Mouse (Mus musculus) fat pad, adult 2 months (tissue): ENCODE results near the gene Prickle2.
A peak's percentile ranks its signal among the peaks of the same experiment; 100 is the strongest.

ENCODE experiments used
- DNase-seq: peaks from one replicate; pipeline ENCODE4 v3.0.0-alpha.2; 2011; ENCODE audit warnings: low read depth, low spot score; ENCODE audit errors: extremely low read depth

Gene Prickle2

DNA sequence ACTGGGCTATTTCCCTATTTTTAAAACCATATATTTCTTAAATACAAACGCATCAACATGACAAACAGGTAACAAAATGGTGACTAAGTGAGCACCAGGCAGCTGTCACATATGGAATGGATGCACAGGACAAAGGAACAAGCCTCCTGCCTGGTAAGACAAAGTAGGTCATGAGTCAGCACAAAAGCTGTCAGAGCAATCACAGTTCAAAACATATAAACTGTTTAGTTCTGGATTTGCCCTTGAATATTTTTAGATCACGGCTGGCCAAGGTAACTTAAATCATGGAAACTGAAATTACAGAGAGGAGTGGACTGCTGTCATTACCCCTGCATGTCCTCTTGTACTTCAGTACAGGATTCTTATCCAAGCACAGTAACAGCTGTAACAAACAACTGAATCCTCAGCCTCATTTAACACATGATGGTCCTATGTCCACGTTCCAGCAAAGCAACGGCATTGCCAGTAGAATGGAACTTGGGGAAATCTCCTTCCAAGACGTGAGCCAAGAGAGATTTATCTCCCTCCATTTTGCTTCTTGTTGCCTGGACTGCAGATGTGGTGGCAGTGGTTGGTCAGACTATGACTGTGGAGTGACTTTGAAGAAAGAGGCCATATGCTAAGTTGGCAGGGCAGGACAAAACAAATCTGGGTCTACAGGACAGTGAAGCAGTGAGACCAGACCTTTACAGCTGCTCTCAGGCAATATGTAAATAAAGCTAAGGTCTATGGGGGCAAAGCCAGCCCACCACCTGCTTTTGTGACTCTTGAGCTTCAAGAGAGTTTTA lies 185.7 kb downstream of the Prickle2 start:
- DNase-seq, result no peak

DNA sequence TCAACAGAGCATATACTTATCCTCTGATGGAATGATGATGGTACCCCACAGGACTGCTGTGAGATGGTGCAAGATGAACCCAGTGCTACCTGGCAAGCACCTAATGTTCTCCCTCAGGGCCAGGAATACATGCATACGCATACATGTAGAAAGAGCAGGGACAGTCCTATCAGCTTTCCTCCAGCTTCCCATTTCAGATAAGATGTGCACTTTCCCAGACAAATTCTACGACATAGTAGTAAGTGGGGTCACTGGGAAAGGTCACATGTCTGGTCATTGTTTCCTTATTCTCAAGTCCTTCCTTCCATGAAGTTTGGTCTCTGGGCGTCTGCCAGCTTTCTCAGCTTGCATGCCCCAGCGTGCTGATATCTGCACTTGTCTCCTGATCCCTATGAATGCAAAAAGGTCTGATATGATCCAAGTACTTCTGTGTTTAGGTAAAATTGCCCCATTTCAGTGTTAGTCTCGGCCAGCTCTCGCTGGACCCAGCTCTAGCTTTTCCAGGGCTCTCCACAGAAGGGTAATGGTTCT lies 187.5 kb downstream of the Prickle2 start:
- peak; percentile 31 for DNase-seq

DNA sequence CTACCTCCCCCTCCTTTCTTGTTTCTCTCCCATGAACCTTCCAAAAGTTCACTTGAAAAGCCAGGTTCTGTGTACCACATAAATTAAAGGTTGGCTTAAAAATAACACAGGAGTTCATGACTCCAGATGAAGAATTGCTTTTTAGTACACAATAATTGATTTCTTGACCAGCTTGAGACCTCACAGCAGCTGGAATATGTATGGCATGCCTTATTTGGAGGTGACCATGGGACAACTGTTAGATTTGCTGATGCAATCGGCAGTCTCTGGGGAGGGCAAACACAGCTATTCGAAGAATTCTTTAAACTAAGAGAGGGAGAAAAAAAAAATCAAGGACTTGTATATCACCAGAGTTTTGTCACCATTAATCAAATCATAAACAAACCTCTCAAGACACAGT lies 189.0 kb downstream of the Prickle2 start:
- no peak for DNase-seq

DNA sequence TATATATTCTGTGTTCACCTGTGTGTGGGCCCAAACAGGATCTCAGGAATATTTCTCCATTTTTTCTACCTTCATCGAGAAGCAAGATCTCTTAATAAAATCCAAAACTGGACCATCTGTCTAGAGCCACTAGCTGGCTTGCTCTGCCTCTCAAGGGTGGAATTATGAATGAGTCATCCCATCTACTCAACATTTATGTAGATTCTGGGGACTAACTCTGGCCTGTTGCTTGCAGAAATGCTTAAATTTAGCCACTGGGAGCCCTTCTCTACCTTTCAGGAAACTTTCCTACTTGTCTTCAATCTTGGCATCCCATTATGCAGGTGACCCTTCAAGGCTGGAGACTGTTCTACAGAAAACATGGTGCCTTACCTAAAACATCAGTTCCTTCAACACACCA lies 194.0 kb downstream of the Prickle2 start:
- DNase-seq, result no peak

DNA sequence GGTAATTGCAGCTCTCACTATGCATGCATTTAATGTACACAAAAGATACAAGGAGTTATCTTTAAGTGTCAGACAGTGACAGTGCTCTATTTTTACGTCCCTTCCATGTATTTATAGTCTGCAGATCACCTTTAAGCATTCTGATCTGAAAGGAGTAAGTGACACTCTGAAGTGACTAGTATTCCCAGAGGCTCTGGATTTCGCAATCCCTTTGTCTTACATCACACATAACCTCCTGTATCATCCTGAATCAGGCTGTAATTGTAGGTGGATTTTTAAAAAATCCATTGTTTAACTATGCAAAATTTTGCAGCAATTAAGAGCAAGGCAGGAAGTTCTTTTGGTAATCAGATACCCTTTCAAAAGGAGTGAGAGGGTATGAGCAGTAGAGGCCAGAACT lies 196.2 kb downstream of the Prickle2 start:
- DNase-seq, result peak; percentile 37

DNA sequence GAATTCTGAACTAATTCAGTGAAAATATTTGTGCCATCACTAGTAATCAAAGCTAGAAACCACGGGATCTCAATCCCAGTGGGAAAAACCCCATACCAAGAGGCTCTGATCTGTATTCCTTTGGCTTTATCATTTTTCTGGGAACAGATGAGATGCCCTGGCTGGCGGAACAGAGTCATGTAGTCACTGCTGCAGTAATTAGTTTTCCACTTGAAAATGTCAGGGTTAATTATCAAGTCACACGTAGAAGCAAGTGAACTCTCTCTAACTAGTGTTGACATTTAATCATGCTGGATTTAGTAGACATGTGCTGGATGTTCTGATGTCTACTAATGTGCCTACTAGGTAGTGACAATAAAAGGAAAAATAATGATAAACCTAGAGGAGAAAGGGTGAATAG lies 199.7 kb downstream of the Prickle2 start:
- no peak for DNase-seq

DNA sequence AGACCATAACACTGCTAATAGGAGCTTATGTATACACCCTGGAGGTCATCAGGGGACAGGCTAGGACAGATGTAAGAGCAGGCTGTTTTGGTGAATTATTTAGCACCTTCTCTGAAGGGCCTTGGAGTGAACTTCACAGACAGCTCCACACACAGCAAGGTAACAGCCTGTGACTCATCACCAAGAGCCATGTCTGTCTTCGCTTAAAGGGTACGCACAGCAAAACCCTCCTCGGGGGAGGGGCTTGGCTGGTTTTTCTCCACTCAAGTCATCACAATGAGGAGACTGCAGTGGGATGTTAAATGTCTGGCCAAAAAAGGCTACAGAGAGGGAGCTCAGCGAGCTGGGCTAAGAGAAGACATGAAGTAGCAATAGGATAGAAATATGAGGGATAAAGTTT lies 206.5 kb downstream of the Prickle2 start:
- no peak for DNase-seq

DNA sequence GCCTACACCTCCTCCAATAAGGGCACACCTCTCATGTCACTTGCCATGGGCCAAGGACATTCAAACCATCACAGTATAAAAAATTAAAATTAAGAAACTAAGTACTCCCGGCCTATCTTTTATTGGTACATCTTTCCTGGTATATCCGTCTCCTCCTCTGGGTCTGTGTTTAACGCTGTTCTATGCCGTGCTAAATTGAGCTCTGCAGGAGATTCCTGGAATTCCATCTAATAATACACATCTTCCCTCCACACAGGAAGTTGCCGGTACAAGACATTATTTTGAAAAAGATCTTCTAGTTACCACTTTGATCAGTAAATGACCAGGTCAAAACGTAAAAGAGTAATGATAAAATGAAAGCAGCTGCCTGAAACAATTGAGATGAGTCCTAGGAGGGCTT lies 207.4 kb downstream of the Prickle2 start:
- DNase-seq, result no peak

DNA sequence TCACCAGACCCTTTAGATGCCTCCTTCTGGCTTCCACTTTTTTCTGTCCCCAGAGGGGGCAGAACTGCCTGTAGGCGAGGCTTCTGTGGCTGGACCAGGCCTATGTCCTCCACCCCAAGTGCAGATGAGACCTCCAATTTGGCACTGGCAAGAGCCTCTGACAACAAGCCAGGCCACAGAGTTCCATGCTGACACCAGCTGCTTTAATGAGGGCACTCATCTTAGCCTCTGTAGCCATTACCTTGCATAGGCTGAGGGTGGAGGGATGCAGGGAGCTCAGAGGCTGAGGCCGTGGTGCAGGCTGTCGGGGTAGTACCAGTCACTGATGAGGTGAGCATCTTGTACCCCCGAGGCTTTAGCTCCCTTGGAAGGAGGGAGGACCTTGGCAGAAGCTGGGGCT lies 208.7 kb downstream of the Prickle2 start:
- no peak for DNase-seq

DNA sequence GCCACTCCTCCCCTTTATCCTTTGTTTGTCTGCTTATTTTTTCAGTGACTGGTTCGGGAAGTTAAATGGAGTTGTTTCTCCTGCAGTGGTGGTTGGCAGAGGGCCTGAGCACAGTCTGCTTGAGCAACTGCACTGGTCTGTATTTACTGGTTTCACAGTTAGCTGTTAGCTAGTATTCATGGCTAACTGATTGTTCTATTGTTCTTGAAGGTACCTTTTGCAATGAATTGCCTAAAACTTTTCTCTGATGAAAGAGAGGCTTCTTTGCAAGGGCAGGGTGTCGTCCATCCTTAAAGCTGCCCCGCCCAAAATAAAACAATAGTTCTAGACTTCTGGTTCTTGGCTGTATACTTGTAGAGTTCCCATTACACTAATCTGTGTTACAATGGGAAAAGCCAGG lies 210.5 kb downstream of the Prickle2 start:
- peak; percentile 18 for DNase-seq

DNA sequence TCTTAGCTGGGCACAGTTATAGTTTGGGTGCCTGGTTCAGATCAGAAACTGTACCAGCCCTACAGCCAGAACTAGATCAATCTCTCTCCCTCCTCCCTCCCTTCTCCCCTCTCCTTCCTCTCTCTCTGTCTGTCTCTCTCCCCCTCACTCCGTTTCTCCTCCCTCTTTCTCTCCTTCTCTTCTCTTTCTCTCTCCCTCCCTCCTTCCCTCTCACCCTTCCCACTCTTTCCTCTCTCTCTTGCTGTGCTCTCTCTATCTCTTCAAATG lies 224.3 kb downstream of the Prickle2 start:
- no peak for DNase-seq

DNA sequence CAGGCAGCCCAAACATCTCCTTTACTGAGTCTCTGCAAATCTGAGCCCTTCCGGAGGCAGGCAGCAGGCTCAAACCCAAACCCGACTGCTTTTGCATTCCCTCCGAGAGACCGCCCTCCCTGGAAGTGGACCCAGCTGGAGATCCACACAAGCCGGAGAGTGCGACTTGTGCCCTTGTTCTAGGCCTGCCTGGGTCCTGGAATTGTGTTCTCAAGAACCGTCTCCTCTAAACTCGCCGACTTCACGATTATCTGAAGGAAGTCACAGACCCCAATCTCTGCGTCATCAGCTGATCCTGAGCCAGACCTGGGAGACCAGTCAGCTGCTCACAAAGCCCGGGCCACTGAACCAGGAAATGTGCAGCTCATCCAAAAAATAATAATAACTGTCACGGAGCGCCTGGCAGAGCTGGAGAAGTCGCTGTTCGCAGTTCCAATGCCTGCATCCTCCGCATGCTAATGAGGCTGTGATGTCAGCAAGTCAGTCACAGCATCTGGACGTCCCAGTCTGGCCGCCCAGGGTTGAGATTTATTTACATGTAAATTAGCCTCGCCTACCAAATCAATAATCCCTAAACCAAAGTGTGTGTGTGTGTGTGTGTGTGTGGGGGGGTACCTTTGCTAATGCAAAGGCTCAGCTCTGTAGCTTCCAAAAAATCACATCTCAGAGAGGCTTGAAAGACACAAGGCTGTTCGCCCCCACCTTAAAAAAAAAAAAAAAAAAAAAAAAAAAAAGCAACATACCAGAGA lies 224.8 kb downstream of the Prickle2 start:
- no peak for DNase-seq

DNA sequence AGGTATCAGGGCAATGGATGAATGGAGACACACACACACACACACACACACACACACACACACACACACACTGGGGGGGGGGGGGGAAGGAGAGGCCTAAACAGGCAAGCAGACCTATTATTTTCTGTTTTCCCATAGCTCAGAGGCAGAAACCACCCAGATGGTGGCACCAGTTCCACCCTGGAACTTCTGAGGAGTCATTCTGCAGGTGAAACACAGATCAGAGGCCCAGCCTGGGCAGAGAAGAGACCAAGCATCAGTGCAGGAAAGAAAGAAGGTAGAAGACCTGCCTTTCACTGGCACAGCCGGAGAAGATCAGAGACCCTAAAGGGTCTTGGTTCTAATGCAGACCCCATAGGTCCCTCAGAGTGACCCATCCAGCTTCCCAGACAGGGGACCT lies 227.3 kb downstream of the Prickle2 start:
- DNase-seq, result no peak

DNA sequence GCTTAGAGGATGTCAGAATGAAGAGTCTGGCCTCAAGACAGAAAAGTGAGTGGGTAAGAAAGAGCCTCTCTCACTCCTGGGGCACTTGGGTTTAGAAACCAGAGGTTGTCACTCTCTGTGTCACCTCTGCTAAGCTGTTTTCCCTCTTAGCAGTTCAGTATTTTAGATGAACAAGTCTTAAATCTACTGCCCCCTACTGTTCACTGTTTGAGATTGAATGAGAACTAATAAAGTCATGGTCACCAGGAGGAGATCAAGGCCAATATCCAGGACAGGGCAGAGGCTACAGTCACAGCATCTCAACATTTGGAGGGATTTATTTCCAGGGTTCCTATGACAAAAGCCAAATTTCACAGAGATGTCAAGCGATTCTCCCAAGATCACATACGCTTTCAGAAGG lies 228.3 kb downstream of the Prickle2 start:
- DNase-seq, result no peak

DNA sequence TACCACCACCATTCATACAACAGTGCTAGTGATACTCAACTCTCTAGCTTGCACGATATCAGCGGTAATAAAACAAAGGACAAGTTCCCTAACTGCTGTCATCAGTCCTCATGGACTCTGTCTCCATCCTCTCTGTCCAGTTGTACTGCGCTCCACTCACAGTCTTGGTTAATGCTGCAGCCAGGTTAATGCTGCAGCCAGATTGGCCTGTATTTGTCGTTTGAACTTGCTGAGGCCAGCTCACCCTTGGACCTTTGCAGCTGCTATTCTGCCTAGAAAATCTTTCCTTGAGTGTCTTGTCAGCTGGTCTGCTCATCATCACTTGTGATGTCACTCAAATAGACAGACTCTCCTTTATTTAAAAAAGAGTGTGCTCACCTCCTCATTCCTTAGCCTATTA lies 236.5 kb downstream of the Prickle2 start:
- DNase-seq, result no peak

DNA sequence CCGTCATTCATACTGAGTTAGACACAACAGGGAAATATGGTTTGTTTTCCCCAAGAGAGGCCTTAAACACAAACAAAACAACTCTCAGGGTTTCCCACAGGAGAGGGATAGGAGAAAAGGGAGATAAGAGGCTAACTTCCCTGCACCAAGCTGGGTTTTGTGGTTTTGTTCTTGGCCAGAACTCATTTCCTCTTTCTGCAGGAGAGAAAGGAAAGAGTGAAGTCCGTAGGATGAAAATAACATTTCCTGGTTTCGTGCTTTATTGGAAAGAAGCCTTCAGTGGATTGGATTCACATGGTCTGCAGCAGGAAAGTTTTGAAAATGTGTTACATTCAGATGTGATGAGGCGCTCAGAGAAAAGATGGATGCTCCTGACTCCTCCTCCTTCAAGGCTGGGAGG lies 237.1 kb downstream of the Prickle2 start:
- DNase-seq, result no peak

DNA sequence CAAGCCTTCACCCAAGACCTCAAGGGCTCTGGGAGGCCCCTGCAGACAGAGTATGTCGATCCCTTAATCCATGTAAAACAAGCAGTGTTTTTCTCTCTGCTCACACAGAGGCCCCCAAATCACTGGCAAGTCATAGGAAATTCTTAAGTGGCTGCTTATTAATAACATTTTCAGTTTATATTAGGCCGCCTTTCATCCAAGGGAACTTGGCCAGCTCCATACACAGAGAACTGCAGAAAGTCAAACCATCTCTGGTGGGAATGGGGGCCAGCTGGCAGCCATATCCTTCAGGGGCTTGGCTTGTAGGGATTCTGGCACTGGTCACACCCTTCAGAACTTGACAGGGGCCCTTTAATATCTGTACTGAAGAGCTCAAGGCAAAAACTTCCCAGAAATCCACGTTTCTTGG lies 237.6 kb downstream of the Prickle2 start:
- DNase-seq, result no peak

DNA sequence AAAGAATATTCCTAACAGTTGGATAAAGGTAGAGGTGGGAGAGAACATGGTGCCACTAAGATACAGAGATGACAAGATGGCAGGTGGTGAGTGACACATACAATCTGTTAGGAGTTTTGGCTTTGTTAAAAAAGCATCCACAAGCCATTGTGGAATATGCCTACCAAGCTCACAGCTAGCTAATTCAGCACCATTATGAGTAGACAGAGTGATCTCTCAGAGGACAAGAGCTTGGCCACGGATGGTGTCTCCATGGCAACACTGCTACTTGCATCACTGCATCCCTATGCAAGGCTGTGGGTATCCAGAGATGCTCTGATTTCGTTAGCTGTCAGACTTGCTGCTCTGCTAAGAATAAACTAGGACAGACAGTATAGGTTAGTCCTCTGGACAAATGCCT lies 238.6 kb downstream of the Prickle2 start:
- no peak for DNase-seq

DNA sequence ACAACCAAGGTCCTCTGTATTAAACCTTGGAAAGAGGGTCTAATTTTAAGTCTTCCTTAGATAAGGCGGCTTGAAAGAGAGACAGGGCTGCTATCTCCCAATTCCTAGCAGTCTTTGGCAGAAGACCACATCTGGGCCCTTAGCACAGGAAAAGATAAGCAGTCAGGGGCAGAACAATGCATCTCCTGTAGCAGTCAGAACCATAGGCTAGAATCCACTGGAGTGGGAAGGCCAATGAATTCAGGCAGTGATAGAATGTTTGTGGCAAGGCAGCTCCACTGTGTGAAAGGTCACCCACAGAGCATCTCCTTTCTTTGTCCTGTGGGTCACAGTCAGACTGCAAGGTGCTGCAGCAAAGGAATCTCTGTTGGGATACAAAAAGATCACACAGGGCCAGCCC lies 240.3 kb downstream of the Prickle2 start:
- no peak for DNase-seq

DNA sequence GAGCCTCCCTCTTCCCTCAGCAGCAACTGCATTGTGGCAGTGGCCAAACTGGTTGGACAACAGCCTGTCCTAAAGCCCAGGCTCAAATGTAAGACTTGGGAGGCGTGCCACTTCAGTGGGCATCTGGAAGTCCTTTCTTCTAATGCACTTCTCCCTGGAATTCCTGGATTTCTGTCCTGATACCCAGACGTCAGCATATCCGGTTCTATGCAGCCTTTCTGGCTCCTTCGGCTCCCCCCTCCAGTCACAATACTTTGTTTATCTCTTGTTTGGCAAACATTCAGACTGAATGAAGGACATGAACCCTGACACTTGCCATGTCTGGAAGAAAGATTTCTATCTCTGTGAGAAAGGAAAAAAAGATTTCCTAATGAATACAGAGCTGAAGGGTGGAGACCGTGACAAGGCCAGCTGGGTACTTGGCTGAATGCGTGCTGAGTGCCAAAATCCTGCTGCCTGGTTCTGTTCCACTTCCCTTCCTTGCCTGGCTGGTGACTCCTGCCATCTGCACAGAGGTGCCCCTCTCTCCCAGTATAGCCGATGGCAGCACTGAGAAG lies 241.1 kb downstream of the Prickle2 start:
- DNase-seq, result peak; percentile 54

DNA sequence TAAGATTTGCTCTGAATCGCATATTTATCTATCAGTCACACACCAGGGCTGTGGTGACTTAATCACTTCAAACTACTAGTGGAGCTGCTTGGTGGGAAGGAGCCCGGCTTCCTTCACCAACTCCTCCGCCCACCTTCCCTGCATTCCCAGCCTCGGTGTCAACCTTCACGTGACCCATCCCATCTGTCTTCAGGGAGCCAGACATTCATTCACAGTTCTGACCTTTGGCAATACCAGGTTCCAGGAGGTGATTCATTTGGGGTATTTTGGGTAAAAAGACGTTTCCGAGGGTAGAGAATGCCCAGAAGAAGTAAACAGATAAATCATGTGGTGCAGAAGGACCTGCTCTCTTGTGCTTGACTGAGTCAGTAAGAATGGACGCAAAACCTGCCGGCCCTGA lies 242.2 kb downstream of the Prickle2 start:
- DNase-seq, result no peak

DNA sequence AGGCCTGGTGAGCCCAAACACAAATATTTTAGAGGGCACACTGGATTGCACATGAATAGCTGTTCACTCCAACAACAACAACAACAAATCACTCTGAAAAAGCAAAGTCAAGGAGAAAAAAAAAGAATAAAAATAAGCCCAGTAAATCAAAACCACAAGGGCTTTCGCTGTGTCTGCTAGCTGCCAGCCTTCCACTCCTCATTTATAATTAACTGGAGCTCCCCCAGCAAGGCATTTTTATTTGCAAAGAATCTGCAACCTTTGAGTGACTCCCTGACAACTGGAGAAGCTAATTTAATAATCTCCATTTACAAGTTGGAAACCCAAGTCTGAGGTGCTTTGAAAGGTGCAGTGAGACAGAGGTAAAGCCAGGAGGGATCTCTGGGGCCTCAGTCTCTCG lies 245.2 kb downstream of the Prickle2 start:
- no peak for DNase-seq
